Mouse (Mus musculus): ENCODE results near the gene Dhrs3.

- TF ChIP-seq CTCF (IDR thresholded peaks at IDR 0.05; ENCODE audit: borderline replicate concordance, insufficient read depth, low read length) (no peak), POLR2A (IDR thresholded peaks at IDR 0.05; ENCODE audit: low read depth, low read length) (no peak)
Measured at GRCm38 (mm10) chr4:144928693-144929436, 36.2 kb downstream of the Dhrs3 start.
